Mouse (Mus musculus): ENCODE data around the gene Gm8909.

- TF ChIP-seq CTCF (IDR thresholded peaks at IDR 0.05), result no peak
- TF ChIP-seq EP300 (IDR thresholded peaks at IDR 0.05), result no peak
These were observed 19.2 kb upstream of the Gm8909 start for GRCm38 (mm10) chr17:36187540-36187939.
